Mouse (Mus musculus): ENCODE results near the gene Pank4. TPM values are rescaled to one million over a fixed set of nuclear protein-coding genes. Genes with fewer than 3 reads are reported as not detected.

Gene Pank4
- total RNA-seq, 2 experiments from 2014 or later = 35.2 to 46.6 TPM

DNA sequence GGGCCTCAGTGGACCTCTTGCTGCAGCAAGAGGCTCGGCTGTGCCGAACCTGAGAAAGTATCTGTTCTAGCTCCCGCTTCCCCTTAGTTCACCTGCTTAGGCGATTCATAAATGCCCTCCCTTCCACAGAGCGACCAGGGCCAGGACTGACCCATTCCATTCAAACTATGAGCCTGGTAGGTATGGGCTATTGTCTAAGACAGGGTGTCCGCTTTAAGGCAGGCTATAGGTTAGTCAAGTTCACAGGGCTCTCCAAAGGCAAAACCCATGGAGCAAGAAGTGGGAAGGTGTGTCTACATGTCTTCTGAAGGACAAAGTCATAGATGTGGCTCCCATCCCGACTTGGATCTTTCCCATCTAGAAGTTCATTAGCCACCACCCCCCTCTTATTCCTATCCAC is 1.2 kb upstream of the Pank4 start:
- intact Hi-C loops (cut with DNase I) = loop anchor here (5.0 to 10.0 kb wide), 2 partner anchors 85 to 292 kb away; no protein-coding TSS in a partner anchor
- DNase-seq (ENCODE audit: low spot score in 2 of 2) = no peak

DNA sequence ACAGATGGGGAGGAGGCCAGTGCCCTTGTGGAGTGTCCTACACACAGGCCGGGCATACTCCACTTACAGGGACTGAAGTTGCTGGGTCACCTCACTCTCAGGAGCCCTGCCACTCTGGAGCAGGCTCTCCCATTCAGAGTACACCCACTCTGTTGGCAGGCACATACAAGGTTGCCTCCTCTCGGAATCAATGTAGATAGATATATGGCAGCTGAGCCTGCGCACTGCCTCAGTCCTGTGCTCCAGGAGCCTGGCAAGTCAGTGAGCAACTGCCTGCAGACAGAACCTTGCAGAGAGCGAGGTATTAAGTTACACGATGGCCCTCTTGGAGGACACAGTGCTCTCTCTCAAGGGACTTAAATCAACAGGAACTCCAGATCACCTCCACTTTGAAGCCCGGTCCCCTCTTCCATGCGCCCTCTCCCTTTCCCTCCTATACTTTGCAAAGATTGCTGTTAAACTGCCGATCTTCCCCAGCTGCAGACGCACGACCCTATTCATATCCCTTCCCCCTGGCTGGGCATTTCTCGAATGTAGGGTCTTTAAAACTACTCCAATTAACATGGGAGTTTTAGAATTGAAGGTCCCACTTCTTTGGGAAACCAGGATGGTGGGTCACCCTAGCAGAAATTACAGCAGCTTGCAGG is 610 bp upstream of the Pank4 start:
- peak; percentile 54 to 64 for DNase-seq (ENCODE audit: low spot score in 2 of 2)
- intact Hi-C loops (cut with DNase I) = loop anchor here (5.0 to 10.0 kb wide), 2 partner anchors 86 to 291 kb away; no protein-coding TSS in a partner anchor

DNA sequence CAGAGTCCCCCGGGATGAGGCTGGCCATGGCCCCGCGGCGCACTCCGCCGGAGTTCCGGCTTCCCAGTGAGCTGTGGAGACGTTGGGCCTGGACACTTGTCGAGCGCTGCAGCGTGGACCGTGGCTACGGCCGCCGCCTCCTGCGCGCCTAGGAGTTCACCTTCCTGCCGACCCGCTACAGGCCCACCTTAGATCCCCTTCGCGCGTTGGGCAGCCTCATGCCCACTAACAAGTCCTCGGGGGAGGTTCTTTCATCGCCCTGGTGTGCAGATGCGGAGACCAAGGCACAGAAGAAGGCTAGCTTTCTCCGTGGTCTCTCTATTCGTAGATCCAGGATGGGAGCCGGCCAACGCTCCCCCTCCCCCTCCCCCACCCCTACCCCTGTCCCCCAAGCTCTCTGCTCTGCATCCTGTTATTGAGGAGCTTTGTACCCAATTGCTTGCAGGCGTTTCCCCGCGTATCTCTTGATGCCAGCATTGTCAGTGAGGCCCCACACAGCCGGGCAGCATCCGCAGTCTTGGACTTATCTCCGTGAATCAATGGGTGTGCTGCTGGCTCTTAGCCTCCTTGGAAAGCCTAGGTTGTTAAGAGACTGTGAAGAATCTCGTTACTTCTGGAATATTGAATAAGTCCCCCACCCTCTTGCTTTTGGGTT is 785 bp downstream of the Pank4 start:
- no peak for DNase-seq (ENCODE audit: low spot score in 2 of 2)
- intact Hi-C loops (cut with DNase I) = loop anchor here (1.0 to 10.0 kb wide), 3 partner anchors 20 to 290 kb away; no protein-coding TSS in a partner anchor

DNA sequence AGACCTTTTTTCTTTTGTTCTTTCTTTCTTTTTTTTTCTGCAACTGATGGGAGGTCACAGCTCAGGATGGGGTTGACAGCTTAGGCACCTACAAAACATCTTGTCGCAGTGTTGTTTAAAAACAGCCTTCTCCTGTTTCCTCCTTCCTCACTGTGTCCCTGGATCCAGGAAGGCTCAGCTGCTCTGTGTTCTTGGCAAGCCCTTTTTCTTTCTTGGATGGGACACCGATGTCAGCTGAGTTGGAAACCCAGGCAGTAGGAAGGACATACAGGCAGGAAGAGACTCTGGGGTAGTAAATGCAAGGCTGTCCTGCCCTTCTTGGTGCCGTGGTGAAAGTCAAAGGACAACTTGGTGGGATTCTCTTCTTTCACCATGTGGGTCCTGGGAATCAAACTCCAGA is 1.9 kb downstream of the Pank4 start:
- intact Hi-C loops (cut with DNase I) = loop anchor here (10.0 kb wide), 1 partner anchor 289 kb away; no protein-coding TSS in a partner anchor
- no peak for DNase-seq (ENCODE audit: low spot score in 2 of 2)

DNA sequence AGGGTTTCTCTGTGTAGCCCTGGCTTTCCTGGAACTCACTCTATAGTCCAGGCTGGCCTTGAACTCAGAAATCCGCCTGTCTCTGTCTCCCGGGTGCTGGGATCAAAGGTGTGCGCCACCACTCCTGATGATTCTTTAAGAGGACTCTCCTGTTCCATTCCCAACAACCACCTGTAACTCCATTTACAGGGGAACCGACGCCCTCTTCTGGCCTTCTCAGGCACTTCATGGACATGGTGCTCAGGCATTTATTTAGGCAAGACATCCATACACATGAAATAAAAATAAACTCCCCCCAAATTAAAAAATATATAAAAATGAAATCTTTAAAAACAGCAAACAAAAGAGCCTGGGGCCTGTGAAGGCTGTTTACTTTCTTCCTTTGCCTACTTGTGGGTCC is 3.2 kb downstream of the Pank4 start:
- intact Hi-C loops (cut with DNase I) = loop anchor here (10.0 kb wide), 1 partner anchor 288 kb away; no protein-coding TSS in a partner anchor

DNA sequence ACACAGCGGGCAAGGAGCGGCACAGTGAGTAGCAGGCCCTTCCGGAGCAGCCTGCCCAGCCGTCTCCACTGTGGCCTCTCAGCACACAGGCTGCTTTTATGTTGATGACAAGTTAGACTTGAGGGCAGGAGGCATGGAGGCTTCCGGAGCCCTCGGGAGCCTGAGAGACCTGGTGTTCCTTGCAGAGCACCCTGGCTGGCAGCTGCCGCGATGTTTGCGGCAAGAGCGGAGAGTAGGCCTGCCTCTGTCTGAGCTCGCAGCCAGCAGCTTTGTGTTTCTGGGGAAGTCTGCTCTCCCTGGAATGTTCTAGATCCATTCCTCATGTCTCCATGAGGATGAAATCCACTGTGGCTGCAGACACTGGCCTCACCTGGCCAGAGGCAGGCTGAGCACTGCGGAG is 8.6 kb downstream of the Pank4 start:
- intact Hi-C loops (cut with DNase I) = no loop called here
- DNase-seq (ENCODE audit: low spot score in 2 of 2) = no peak

More for the DNA sequence above, 3.2 kb downstream of the Pank4 start:
- peak in 1 of 2 experiments; percentile 57 for DNase-seq (ENCODE audit: low spot score in 2 of 2)

DNA sequence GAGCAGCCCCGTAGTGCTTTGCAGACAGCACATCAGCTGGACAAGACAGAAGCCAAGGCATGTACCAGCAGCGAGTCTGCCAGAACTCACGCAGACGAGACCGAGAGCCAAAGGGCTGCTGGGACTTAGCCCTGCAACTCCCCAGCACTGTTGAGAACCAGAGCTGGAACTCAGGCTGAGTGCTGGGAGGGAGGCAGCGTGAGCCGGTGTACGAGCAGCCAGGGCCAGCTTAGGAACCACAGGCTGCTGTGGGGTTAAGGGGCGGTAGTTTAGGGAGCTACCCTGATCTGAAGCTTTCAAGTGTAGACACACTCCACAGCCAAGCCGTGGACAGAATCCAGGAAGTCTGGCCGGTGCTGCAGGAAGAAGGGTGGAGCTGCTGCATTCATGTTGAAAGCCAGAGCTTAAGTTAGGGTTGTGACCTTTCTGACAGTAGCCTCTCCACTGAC is 10.3 kb downstream of the Pank4 start:
- DNase-seq (ENCODE audit: low spot score in 2 of 2) = no peak
- intact Hi-C loops (cut with DNase I) = no loop called here

DNA sequence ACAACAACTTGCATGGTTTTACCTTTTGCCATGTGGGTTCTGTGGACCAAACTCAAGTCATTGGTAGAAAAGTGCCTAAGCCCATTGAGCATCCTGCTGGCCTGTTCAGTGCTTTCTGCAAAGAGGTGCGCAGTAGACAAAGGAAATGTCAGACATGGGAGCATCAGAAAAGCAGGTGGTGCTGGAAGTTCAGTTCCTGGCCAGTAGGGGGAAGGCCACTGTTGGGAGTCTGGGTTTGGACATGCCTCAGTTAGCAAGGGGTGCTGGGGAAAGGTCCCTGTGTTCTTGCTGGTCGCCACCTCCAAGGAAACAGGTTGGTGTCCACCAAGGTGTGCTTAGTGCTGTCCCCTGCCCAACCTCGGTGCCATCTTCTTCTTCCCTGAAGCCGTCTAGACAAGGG is 16.2 kb downstream of the Pank4 start:
- intact Hi-C loops (cut with DNase I) = no loop called here
- no peak for DNase-seq (ENCODE audit: low spot score in 2 of 2)

DNA sequence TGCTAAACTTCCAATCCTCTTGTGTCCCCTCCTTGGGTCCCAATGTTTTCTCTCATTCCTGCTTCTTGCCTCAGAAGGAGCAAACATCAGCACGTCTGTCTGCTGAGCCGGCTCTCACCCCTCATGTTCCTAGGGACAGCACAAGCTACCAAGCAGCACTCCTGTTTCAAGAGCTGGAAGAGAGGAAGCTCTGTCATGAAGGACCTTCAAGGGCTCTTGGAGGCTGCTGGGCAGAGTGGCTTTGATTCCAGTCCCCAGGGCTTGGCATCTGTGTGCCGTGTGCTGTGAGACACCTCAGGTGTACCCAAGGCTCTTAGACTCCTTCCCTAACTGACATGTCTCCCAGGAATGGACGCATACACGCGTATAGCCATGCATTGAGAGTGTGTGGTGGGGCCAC is 17.2 kb downstream of the Pank4 start:
- intact Hi-C loops (cut with DNase I) = loop anchor here (1.0 kb wide), 1 partner anchor 85 kb away; no protein-coding TSS in a partner anchor
- DNase-seq (ENCODE audit: low spot score in 2 of 2) = no peak

DNA sequence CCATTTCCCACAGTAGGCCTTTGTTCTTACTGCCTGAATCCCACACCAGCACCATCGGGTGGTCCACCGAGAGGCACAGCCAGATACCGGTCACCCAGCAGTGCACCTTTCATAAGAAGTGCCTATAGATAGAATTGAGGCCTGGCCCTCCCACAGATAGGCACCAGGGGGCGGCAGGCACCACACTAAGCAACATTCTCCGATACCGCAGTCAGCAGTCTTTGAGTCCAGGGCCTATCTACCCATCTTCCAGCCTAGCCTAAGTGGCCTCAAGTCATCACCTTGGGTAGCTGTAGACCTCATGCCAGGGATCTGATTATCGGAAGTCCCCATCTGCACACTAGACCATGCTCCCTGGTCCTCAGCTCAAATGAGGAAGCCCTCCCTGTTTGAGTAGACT is 17.6 kb downstream of the Pank4 start:
- DNase-seq (ENCODE audit: low spot score in 2 of 2) = peak; percentile 67 to 78
- intact Hi-C loops (cut with DNase I) = loop anchor here (1.0 kb wide), 1 partner anchor 85 kb away; no protein-coding TSS in a partner anchor

DNA sequence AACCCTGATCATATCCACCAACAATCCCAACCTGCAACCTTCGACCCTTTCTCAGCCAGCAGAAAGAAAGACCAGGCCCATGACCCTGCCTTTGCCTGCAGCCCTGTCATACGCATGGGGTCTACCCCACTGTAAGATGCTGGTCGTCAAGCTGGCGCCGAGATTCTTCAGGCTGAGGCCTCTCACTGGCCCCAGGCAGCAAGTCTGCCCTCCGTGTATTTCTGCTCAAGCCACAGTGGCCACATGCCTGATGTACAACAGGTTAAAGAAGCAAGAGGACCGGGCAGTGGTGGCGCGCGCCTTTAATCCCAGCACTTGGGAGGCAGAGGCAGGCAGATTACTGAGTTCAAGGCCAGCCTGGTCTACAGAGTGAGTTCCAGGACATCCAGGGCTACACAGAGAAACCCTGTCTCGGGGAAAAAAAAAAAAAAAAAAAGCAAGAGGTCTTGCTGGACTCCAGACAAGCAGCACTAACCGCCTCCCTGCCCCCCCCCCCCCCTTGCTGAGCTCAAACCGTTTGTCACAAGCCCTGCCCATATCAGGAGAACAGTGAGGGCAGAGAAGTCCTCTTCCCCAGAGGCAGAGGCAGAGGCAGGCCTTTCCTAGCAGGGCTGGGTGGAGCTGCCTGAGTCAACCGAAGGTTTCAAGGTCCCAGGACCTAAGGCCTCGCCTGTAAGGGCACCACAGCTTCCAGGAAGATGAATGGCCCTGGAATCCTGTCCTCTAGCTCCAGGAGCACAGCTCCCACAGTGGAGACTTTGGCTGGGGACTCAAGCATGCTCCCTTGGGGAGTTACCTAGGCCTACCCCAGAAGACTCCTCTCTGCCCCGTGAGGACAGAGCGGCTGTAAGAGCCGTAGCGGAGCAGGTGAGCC is 18.6 kb downstream of the Pank4 start:
- DNase-seq (ENCODE audit: low spot score in 2 of 2) = no peak
- intact Hi-C loops (cut with DNase I) = no loop called here

DNA sequence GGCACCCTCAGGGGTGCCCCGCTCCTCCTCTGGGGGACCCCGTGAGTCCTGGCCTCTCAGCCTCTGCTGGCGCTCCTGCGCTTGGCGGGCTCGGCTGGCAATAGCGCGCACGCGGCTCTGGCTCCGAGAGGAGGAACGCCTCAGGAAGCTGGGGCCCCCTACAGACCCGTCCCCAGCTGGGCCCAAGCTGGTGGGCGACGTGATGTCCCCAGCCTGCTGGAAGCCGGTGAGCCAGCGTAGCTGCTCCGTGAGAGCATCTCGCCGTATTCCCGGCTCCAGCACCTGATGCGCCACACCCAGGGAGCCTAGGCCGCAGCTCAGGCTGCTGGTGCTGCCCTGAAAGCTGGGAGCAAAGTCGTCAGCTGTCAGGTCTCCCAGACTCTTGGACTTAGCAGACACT is 19.8 kb downstream of the Pank4 start:
- no peak for DNase-seq (ENCODE audit: low spot score in 2 of 2)
- intact Hi-C loops (cut with DNase I) = no loop called here

DNA sequence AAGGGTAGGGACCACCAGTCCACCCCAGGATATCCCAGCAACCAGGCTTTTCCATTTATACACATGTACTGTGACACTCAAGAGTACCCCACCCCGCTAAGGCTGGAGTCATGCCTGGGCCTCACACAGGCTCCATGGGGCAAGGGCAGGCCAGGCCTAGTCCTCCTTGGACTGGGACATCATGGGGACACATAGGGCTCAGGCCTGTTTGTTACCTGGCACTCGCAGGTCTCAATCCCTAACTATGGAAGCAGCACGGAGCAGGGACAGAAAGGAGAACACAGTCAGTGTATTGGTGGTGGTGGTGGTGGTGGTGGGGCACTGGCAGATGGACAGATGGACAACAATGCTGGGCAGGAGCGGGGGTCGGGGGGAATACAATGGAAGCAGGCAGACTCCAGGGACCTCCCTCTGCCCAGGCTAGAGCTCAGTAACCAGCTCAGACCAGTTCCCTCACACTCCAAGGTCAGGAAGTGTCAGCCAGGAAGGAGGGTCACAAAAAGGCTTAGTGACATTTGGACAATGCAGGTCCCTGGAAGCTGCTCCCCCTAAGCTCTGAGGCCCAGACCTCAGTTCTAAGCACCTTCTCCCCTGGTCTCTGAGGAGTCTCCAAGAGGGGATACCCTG is 21.3 kb downstream of the Pank4 start:
- intact Hi-C loops (cut with DNase I) = no loop called here
- DNase-seq (ENCODE audit: low spot score in 2 of 2) = no peak

DNA sequence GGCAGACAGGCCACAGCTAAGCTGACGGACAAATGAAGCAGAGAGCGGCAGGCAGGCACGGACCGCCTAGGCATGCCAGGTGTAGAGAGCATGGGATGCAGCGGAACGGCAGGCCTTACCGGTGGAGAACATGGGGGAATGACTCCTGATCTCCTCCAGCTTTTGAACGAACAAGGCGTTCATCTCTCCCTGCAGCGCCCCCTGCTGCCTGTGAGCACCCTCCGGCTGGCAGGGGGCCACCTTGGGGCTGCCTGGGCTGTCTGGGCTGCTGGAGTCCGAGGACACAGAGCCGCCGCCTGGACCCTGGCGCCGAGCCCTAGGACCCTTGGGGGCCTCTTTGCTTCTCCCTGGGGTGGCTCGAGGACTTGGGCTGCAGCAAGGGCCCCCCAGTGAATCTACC is 22.2 kb downstream of the Pank4 start:
- intact Hi-C loops (cut with DNase I) = no loop called here
- peak; percentile 73 to 74 for DNase-seq (ENCODE audit: low spot score in 2 of 2)

DNA sequence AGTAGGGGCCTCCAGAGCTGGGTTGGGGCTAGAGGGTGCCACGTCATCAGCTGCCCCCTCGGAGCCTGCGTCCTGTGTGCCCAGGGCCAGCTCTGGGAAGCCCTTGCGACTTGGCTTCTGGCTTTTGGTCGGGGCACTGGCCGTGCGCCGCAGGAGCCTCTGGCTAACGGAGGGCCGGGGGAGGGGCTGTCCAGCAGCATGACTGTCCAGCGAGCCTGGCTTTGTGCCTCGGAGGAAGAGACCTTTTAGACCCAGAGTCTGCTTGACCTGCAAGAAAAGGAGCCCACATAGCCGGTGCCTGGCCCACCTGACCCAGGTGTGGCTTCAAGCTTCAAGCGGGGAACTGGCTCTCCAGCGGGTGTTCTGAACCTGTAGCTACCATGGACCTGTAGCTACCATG is 22.8 kb downstream of the Pank4 start:
- no peak for DNase-seq (ENCODE audit: low spot score in 2 of 2)
- intact Hi-C loops (cut with DNase I) = no loop called here

DNA sequence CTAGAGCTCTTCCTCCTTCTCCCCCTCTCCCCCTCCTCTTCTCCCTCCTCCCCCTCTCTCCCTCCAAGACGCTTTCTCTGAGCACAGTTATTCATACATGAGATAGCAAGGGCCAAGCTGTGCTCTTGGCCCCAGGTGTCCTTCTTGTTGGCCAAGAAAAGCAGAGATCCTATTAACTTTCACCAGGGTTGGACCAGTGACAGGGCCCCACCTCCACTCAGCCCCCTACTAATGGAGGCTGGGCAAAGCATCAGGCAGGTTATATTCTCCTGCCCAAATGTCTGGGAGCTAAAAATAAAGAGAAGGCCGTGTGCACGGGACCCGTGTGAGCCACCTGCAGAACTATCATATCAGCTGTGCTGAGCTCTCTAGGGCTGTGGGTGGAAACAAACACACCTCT is 31.0 kb downstream of the Pank4 start:
- DNase-seq (ENCODE audit: low spot score in 2 of 2) = no peak
- intact Hi-C loops (cut with DNase I) = no loop called here

DNA sequence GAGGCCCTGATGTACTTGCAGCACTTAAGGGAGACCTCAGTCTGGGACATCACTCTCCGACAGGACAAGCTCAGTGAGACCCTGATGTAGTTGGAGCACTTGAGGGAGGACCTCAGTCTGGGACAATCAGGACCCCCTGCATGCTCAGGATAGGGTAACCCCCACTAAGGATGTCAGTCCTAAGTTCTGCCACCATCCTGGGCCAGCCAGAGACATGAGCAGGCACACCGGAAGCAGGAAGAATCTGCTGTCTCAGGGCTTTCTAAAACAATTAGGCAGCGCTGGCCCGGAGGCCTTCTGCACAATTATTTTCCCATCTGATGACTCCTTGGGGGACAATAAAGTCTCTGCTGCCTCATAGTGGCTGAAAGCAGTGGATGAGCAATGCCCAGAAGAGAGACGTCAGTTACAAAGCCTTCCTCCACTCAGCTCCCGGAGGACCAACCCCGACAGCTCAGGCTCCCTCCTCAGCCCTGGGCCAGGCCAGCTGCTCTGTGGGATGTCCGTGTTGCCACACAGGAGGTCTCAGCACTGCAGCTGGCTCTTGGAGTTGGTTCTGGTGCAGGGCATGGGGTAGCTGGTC is 32.7 kb downstream of the Pank4 start:
- no peak for DNase-seq (ENCODE audit: low spot score in 2 of 2)
- intact Hi-C loops (cut with DNase I) = no loop called here

DNA sequence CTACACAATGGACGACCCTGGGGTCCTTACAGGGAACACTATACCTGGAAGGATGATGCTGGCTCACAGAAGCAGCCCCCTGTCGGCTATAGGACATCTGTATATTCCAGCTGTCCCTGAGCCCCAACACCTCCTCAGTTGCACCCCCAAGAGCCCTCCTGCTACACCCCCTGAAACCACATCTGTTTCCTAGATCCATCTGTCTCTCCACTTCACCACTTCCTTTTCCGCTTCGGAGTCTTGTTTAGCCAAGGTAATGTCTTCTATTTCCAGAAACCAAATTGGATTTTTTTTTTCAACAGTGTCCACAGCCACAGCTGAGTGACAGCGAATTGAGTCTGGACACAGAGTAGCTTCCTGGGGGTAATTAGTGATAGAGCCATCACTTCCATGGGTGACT is 35.5 kb downstream of the Pank4 start:
- no peak for DNase-seq (ENCODE audit: low spot score in 2 of 2)
- intact Hi-C loops (cut with DNase I) = no loop called here

DNA sequence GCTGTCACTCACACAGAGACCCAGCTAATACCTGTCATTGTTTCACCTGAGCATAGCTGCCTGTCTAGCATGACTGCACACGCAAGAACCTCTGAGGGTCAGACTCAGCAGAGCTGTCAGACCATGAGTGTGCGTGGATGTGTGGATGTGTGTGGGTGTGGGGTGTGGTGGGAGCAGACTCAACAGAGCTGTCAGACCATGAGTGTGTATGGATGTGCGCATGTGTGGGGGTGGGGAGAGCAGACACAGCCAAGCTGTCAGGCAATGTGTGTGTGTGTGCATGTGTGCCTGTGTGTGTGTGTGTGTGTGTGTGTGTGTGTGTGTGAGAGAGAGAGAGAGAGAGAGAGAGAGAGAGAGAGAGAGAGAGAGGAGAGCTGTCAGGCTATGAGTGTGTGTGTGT is 41.4 kb downstream of the Pank4 start:
- no peak for DNase-seq (ENCODE audit: low spot score in 2 of 2)
- intact Hi-C loops (cut with DNase I) = no loop called here
